In the genomic region with DNA sequence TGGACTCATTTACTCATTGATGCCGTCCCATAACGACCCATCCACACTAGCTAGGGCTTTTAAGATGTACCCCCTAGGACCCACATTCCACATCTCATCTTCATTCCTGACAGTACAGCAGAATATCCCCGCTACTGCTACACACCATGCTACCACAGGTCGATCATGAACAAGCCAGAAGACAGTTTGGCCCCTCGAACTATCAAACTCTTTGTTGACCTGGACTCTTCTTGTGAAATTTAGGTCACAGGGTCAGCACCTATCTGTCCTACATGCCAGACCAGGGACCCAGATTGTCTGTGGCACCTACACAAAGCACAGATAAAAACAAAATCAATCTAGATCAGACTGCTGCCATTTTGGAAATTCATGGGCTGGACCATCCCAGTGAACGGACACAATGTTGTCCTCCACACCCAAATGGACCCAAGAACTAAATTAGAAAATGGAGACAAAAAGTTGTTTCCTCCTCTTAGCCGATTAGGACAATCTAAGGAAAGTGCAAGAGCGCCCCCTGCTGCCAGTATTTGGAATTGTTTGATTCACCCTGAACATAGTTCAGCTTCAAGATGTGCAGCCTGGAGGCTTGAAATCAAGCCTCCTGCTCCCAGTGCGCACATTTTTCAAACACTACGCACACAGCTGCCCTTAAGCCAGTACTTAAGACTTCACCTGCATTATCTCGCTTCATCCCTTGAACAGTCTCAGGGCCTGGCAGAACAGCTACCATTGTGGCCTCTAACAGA, we compare ENCODE assay signal across 9 mouse cellular contexts.
DNase-seq lines count a peak whose midpoint lies in the region; ATAC-seq and TF ChIP-seq lines count a peak whose summit lies in the region.
"Had no signal": no experiment of that assay in that cellular context is flagged by ENCODE, and none has a peak within 500 bp of the region (broad histone marks: within the 10 kb centered on the region; RNA-seq: fewer than 3 reads in every experiment).

No protein-coding gene starts in this region.

- no peak overlapping the region for H3K27ac ChIP-seq in hindbrain, embryonic 14.5 days
- H3K27ac ChIP-seq: limb, embryonic 15.5 days had no signal

- DNase-seq in G1E (ENCODE audit: low spot score), result peak; percentile 16
- peak; percentile 57 to 73 for DNase-seq in cerebellum, adult 18-20 months
- peak; percentile 97 for DNase-seq in hindbrain, embryonic 14.5 days (ENCODE audit: low spot score)
- DNase-seq in layer of hippocampus, postnatal 14 days (ENCODE audit: low spot score in 2 of 2), result peak; percentile 84 to 89
- peak; percentile 90 for DNase-seq in lung, postnatal 14 days
- peak; percentile 44 for DNase-seq in retina, postnatal 7 days (ENCODE audit: low read depth, low spot score)
- DNase-seq in urinary bladder, adult 2 months (ENCODE audit: low spot score), result peak; percentile 62

- H3K4me2 ChIP-seq in hindbrain, embryonic 14.5 days (replicated peaks), result no peak overlapping the region
- H3K4me2 ChIP-seq: limb, embryonic 15.5 days had no signal

- ATAC-seq in G1E (ENCODE audit: extremely low read depth, insufficient number of reproducible peaks, low FRiP score, poor library complexity, severe bottlenecking), result no peak
- peak; percentile 90 for ATAC-seq in frontal cortex, adult (ENCODE audit: low TSS enrichment)
- peak; percentile 53; the same call in 1 of the 2 replicates for ATAC-seq in hindbrain, embryonic 14.5 days (ENCODE audit: low FRiP score)

- no peak overlapping the region for H3K4me3 ChIP-seq in G1E (ENCODE audit: low read depth, low read length)
- no peak overlapping the region for H3K4me3 ChIP-seq in hindbrain, embryonic 14.5 days (replicated peaks; ENCODE audit: low read length)
- H3K4me3 ChIP-seq: limb, embryonic 15.5 days had no signal

- H3K9me3 ChIP-seq in G1E (replicated peaks), result no peaks in the 10 kb centered on the region
- no peaks in the 10 kb centered on the region for H3K9me3 ChIP-seq in hindbrain, embryonic 14.5 days (ENCODE audit: control insufficient read depth, low read length)
- H3K9me3 ChIP-seq: limb, embryonic 15.5 days had no signal

- no peak overlapping the region for H3K9ac ChIP-seq in hindbrain, embryonic 14.5 days
- H3K9ac ChIP-seq: limb, embryonic 15.5 days had no signal

- TF ChIP-seq CTCF in G1E (IDR thresholded peaks at IDR 0.05; ENCODE audit: low read depth, low read length), result peak; percentile 80

- H3K4me1 ChIP-seq in G1E (ENCODE audit: insufficient read depth, low read depth, low read length), result peaks cover 82% of the 10 kb centered on the region
- H3K4me1 ChIP-seq in hindbrain, embryonic 14.5 days (replicated peaks; ENCODE audit: control insufficient read depth, insufficient read depth, low read length), result no peaks in the 10 kb centered on the region
- H3K4me1 ChIP-seq: limb, embryonic 15.5 days had no signal

- H3K36me3 ChIP-seq in G1E (replicated peaks), result no peaks in the 10 kb centered on the region
- H3K36me3 ChIP-seq in hindbrain, embryonic 14.5 days (replicated peaks; ENCODE audit: control insufficient read depth, insufficient read depth), result no peaks in the 10 kb centered on the region
- H3K36me3 ChIP-seq: limb, embryonic 15.5 days had no signal

- WGBS in hindbrain, embryonic 14.5 days, result 42% methylated on average over 11 of the region's 11 CpGs

- H3K27me3 ChIP-seq in G1E (ENCODE audit: insufficient read depth, low read length), result no peaks in the 10 kb centered on the region
- H3K27me3 ChIP-seq in hindbrain, embryonic 14.5 days (ENCODE audit: control insufficient read depth, insufficient read depth, low read length), result no peaks in the 10 kb centered on the region
- H3K27me3 ChIP-seq: limb, embryonic 15.5 days had no signal

Comparison
In these comparisons a context has a peak if more than half of its experiments do, and no peak if none do; other contexts are left out.
1. DNase-seq: peak in every context shown above with its lines; median percentile 97 in hindbrain, embryonic 14.5 days; 90 in lung, postnatal 14 days; 86 in layer of hippocampus, postnatal 14 days; 65 in cerebellum, adult 18-20 months; 62 in urinary bladder, adult 2 months; 44 in retina, postnatal 7 days; 16 in G1E.